Mouse (Mus musculus): Measurements from ENCODE around the gene Cacnb2. TPM values are rescaled to one million over a fixed set of nuclear protein-coding genes. Genes with fewer than 3 reads are reported as not detected.

The Cacnb2 gene
- total and polyA plus RNA-seq, 2 experiments from 2014 or later, result 10.9 to 28.7 TPM

GRCm38 (mm10) chr2:14825146-14825545 lies 222.3 kb downstream of the Cacnb2 start:
- 47% methylated on average over 4 of the region's 4 CpGs for WGBS
- DNase-seq (ENCODE audit: low spot score), result no peak
- H3K4me2 ChIP-seq (ENCODE audit: low read depth, low read length, poor library complexity, severe bottlenecking), result no peak overlapping the region

GRCm38 (mm10) chr2:14829451-14829850 lies 226.6 kb downstream of the Cacnb2 start:
- Histone ChIP-seq H3K9me3 (ENCODE audit: low read length) (no peaks in the 10 kb centered on the region), H3K27me3 (ENCODE audit: insufficient read depth, low read length) (no peaks in the 10 kb centered on the region), H3K36me3 (ENCODE audit: insufficient read depth, low read length) (no peaks in the 10 kb centered on the region), H3K4me1 (ENCODE audit: insufficient read depth, low read length) (no peaks in the 10 kb centered on the region), H3K4me3 (ENCODE audit: low read depth, low read length) (no peak overlapping the region), H3K4me2 (ENCODE audit: low read depth, low read length, poor library complexity, severe bottlenecking) (no peak overlapping the region), H3K9ac (replicated peaks; ENCODE audit: low read length, poor library complexity, severe bottlenecking) (no peak overlapping the region), H3K27ac (ENCODE audit: low read depth, low read length) (no peak overlapping the region)
- no peak for ATAC-seq (ENCODE audit: low FRiP score)
- no peak for TF ChIP-seq CTCF (IDR thresholded peaks at IDR 0.05)
- 57% methylated on average over 3 of the region's 3 CpGs for WGBS
- DNase-seq (ENCODE audit: low spot score), result no peak

More at GRCm38 (mm10) chr2:14825146-14825545, 222.3 kb downstream of the Cacnb2 start:
- H3K36me3 ChIP-seq (ENCODE audit: insufficient read depth, low read length), result no peaks in the 10 kb centered on the region
- H3K4me3 ChIP-seq (ENCODE audit: low read depth, low read length), result no peak overlapping the region
- ATAC-seq (ENCODE audit: low FRiP score), result no peak
- H3K9me3 ChIP-seq (ENCODE audit: low read length), result no peaks in the 10 kb centered on the region
- no peaks in the 10 kb centered on the region for H3K27me3 ChIP-seq (ENCODE audit: insufficient read depth, low read length)
- H3K4me1 ChIP-seq (ENCODE audit: insufficient read depth, low read length), result no peaks in the 10 kb centered on the region
- no peak overlapping the region for H3K9ac ChIP-seq (replicated peaks; ENCODE audit: low read length, poor library complexity, severe bottlenecking)
- H3K27ac ChIP-seq (ENCODE audit: low read depth, low read length), result no peak overlapping the region
- TF ChIP-seq CTCF (IDR thresholded peaks at IDR 0.05), result no peak

DNA sequence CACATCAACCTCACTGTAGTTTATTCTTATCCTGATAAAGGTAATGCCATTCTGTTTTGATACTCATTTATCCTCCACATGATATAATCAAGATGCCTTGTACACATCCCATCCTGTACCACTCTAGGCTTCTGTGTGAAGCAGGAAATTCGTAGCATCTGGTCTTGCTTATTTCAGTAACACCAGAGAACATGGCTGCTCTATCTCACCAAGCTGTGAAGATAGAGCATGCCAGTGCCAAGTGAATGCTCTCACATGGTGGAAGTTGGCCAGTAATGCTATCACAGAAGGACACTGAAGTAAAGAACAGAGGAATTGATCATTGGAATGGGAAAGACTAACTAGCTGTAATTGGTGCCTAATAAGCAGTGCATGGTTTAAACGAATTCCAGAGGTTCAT lies 228.4 kb downstream of the Cacnb2 start:
- no peaks in the 10 kb centered on the region for H3K27me3 ChIP-seq (ENCODE audit: insufficient read depth, low read length)
- no peak overlapping the region for H3K4me3 ChIP-seq (ENCODE audit: low read depth, low read length)
- DNase-seq (ENCODE audit: low spot score), result no peak
- TF ChIP-seq CTCF (IDR thresholded peaks at IDR 0.05), result no peak
- no peak overlapping the region for H3K27ac ChIP-seq (ENCODE audit: low read depth, low read length)
- ATAC-seq (ENCODE audit: low FRiP score), result no peak
- H3K9ac ChIP-seq (replicated peaks; ENCODE audit: low read length, poor library complexity, severe bottlenecking), result no peak overlapping the region
- no peaks in the 10 kb centered on the region for H3K36me3 ChIP-seq (ENCODE audit: insufficient read depth, low read length)
- no peak overlapping the region for H3K4me2 ChIP-seq (ENCODE audit: low read depth, low read length, poor library complexity, severe bottlenecking)
- 82% methylated on average over 2 of the region's 2 CpGs for WGBS
- H3K9me3 ChIP-seq (ENCODE audit: low read length), result no peaks in the 10 kb centered on the region
- H3K4me1 ChIP-seq (ENCODE audit: insufficient read depth, low read length), result no peaks in the 10 kb centered on the region

GRCm38 (mm10) chr2:14834700-14835317 lies 231.9 kb downstream of the Cacnb2 start:
- H3K36me3 ChIP-seq (ENCODE audit: insufficient read depth, low read length), result no peaks in the 10 kb centered on the region
- no peaks in the 10 kb centered on the region for H3K4me1 ChIP-seq (ENCODE audit: insufficient read depth, low read length)
- H3K9me3 ChIP-seq (ENCODE audit: low read length), result no peaks in the 10 kb centered on the region
- no peak overlapping the region for H3K9ac ChIP-seq (replicated peaks; ENCODE audit: low read length, poor library complexity, severe bottlenecking)
- H3K4me3 ChIP-seq (ENCODE audit: low read depth, low read length), result no peak overlapping the region
- 70% methylated on average over 5 of the region's 5 CpGs for WGBS
- no peak for DNase-seq (ENCODE audit: low spot score)
- no peaks in the 10 kb centered on the region for H3K27me3 ChIP-seq (ENCODE audit: insufficient read depth, low read length)
- no peak overlapping the region for H3K27ac ChIP-seq (ENCODE audit: low read depth, low read length)
- ATAC-seq (ENCODE audit: low FRiP score), result no peak
- no peak for TF ChIP-seq CTCF (IDR thresholded peaks at IDR 0.05)
- no peak overlapping the region for H3K4me2 ChIP-seq (ENCODE audit: low read depth, low read length, poor library complexity, severe bottlenecking)

GRCm38 (mm10) chr2:14841272-14841671 lies 238.4 kb downstream of the Cacnb2 start:
- no peaks in the 10 kb centered on the region for H3K36me3 ChIP-seq (ENCODE audit: insufficient read depth, low read length)
- DNase-seq (ENCODE audit: low spot score) (no peak), ATAC-seq (ENCODE audit: low FRiP score) (no peak)
- H3K4me3 ChIP-seq (ENCODE audit: low read depth, low read length), result no peak overlapping the region
- TF ChIP-seq CTCF (IDR thresholded peaks at IDR 0.05), result no peak
- WGBS, result 55% methylated on average over 1 of the region's 1 CpGs
- no peaks in the 10 kb centered on the region for H3K9me3 ChIP-seq (ENCODE audit: low read length)
- no peak overlapping the region for H3K27ac ChIP-seq (ENCODE audit: low read depth, low read length)
- no peaks in the 10 kb centered on the region for H3K4me1 ChIP-seq (ENCODE audit: insufficient read depth, low read length)
- H3K27me3 ChIP-seq (ENCODE audit: insufficient read depth, low read length), result no peaks in the 10 kb centered on the region
- no peak overlapping the region for H3K4me2 ChIP-seq (ENCODE audit: low read depth, low read length, poor library complexity, severe bottlenecking)
- no peak overlapping the region for H3K9ac ChIP-seq (replicated peaks; ENCODE audit: low read length, poor library complexity, severe bottlenecking)

DNA sequence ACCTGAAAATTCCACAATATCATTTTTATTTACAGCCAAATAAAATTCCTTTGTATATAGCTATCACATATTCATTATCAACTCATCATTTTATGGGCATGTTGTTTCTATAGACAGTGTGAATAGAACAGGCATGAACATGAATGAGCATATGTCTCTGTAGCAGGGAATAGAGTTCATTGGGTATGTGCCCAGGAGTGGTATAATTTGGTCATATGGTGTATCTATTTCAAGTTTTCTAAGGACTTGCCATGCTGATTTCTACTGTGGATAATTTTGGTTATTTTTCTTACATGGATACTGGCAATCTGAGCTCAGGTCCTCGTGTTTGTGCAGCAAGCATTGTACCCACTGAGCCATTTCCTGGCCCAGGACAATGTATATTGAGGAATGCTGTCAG lies 243.8 kb downstream of the Cacnb2 start:
- no peak overlapping the region for H3K9ac ChIP-seq (replicated peaks; ENCODE audit: low read length, poor library complexity, severe bottlenecking)
- no peaks in the 10 kb centered on the region for H3K4me1 ChIP-seq (ENCODE audit: insufficient read depth, low read length)
- H3K27ac ChIP-seq (ENCODE audit: low read depth, low read length), result no peak overlapping the region
- no peaks in the 10 kb centered on the region for H3K27me3 ChIP-seq (ENCODE audit: insufficient read depth, low read length)
- ATAC-seq (ENCODE audit: low FRiP score) (no peak), DNase-seq (ENCODE audit: low spot score) (no peak)
- no peak overlapping the region for H3K4me3 ChIP-seq (ENCODE audit: low read depth, low read length)
- WGBS, result 75% methylated on average over 1 of the region's 1 CpGs
- no peak overlapping the region for H3K4me2 ChIP-seq (ENCODE audit: low read depth, low read length, poor library complexity, severe bottlenecking)
- H3K36me3 ChIP-seq (ENCODE audit: insufficient read depth, low read length), result no peaks in the 10 kb centered on the region
- TF ChIP-seq CTCF (IDR thresholded peaks at IDR 0.05), result no peak
- no peaks in the 10 kb centered on the region for H3K9me3 ChIP-seq (ENCODE audit: low read length)

Measured in midbrain, postnatal 0 days (tissue).